Mouse (Mus musculus): Measurements from ENCODE around the gene Inpp5f.
"Not testable (repeated sequence)": the region's sequence is repeated elsewhere in the genome, so short reads cannot be mapped to it uniquely, and the experiment has no call there.

The Inpp5f gene

DNA sequence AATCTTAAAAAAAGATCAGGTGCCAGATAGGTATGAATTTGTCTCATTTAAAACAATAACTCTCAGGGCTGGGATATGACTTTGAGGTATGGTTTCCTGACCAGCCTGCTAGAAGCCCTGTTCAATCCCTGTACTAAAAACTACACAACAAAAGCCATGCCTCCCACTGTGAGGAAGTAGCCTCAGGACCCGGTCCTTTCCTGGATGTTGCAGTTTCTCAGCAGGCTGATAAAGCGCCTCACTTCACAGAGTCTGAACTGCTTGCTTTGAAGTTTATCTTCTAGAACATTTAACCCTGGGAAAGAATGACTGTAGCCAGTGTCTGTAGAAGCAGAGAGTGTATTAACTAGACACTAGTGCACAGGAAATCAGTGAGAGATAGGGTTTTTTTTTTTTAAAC lies 57.7 kb downstream of the Inpp5f start:
- no peak for DNase-seq

DNA sequence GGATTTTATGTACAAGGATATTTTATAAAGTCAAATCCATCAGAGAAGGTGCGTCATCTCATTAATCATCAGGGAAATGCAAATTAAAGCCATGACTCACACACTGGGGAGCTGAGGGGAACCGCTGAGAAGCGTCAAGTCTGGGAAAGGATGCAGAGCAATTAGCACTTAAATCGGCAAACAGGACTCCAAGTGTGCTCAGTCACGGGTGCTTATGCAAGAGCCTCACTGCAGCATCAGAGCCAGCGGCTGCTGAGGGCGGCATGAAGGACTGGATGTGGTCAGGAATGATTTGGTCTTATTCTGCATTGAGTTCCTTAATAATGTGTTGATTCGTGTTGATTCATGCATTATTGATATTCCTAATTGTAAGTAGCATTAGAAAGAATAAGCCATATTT lies 60.8 kb downstream of the Inpp5f start:
- DNase-seq, result no peak

DNA sequence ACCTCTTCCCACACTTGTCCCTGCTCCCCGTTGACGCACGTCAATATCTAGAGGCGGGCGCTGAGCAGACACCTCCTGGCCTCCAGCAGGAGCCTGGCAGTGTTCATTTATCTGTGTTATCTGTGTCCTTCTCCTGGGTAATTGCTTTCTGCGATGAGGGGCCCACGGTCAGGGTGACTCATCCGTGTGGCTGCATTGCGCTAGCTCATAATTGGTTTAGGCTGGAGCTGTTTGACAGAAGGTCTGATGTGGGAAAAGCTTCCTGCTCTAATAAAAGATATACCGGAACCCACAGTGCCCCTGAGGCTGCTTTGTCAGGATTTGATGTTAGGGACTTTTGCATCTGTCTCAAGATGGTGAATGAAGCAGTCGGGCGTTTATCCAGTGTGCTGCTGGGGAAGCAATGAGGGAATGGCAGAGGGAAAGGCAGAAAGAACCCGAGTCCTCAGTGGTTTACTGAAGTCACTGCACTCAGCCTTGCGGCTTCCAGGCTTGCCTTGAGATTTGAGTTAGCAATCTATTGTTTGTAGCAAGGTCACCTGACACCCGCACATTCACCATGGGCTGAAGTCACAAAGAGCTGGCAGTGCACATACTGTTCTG lies 61.4 kb downstream of the Inpp5f start:
- no peak for DNase-seq

DNA sequence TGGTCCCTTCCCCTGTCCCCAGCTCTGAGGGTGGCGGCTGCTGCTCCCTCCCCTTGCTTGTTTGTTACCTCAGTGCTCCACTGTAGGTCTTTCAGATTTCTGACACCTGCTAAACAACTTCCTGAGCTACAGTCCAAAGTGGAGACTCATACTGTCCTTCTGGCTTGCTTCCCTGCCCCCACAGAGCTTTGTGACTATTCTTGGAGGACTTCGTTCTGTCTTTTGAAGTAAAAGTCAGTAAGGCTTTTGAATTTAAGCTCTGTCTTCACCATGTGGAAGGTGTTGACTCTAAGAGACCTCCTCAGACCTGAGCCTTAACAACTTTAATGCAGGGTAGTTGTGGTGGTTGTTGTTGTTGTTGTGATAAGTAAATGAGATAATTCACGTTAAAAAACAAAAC lies 67.4 kb downstream of the Inpp5f start:
- peak; percentile 44 for DNase-seq

DNA sequence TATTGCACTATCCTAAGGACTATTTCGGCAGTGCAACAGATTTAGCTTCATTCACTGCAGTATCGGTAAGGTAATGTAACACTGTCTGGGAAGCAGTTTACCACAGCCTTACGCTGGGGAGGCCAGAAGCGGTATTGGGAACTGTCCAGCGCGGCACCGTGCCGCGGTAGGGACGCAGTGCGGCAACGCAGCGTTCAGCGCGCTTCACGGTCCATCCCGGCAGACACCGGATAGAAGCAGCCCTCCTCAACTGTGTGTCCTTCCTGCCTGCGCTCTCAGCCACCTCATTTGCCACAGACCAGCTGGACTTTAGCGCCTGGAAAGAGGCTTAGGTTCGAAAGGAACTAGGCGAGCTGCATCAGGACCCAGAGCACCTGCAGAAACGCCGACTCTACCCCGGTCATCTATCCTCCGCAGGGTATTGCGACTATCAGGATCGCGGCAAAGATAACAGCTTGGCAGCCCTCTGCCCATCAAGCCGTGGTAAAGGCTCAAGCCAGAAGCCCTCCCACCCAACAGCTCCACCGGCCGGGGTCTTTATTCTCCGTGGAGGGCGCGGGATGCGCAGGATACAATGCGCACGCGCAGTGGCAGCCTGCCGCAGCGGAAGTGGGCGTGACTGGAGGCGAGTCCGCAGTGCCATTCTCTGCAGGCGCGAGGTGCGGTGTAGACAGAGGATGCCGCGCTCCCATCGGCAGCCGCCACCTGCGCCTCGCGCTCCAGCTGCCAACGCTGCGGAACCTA lies 76.9 kb downstream of the Inpp5f start:
- DNase-seq, result peak; percentile 29

DNA sequence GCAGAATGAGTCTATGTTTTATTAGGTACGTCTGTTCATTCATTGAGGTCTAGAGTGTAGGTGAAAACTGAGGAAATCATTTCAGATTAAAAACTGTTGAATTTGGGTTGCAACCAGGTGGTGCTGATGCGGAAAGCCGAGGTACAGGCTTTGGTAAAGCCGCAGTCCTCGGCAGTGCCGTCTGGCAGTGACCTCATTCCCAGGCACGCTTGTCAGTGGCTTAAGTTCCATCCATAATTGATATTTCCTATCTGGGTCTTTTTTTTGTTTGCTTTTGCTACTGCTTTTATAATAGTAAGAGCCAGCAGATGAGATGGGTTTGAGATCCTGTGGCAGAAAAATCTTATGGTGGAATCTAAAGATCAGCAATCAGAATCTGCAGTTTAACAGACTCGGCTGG lies 78.2 kb downstream of the Inpp5f start:
- no peak for DNase-seq

DNA sequence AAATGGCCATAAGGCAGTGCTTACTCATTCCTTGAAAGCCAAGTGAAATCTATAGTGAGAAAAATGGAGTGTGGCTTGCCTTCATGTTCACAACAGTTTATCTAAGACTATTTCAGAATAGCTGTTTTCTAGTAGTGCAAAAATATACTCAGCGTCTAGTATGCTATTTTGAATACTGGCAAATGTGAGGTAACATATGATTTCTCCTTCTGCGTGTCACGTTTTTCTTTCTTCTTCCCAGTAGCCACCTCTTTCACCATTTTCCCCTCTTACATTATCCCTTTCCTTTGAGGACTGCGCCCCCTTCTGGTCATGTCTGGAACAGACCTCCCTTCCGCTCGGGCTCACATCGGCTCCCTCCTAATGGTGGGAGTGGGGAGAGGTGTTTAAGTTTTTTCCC lies 78.9 kb downstream of the Inpp5f start:
- DNase-seq, result peak; percentile 84

DNA sequence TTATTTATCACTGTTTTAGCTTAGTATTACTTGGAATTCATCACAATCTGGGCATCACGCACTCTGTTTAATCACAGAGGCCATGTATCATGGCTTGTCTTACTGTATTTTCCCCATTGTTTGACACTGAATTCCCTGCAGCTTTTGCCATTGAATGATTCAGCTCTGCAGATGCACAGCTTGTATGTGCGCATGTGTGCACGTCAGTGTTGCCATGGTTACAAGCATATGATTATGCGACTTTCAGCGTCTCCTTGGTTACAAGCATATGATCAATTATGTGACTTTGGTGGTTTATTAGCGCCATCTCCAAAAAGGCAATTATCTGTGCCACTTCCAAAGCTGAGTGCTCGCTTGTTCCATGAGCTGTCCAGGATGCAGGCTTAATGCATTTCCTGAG lies 79.7 kb downstream of the Inpp5f start:
- no peak for DNase-seq

DNA sequence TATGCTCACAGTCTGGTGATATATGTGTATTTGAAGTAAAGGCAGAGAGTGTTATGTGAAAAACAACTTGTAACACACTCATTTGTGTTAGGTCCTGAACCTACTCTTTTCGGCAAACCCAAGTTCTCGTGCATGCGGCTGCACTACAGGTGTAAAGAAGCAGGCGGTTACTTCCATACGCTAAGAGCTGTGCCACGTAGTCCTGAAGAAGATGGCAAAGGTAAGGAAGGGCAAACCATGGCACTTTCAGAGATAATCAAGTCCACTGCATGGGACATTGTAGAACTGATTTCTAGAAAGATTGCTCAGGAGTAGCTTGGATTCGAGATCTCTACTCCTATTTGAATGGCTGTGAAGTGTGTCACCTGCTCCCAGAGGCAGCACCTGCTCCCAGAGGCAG lies 81.0 kb downstream of the Inpp5f start:
- no peak for DNase-seq

DNA sequence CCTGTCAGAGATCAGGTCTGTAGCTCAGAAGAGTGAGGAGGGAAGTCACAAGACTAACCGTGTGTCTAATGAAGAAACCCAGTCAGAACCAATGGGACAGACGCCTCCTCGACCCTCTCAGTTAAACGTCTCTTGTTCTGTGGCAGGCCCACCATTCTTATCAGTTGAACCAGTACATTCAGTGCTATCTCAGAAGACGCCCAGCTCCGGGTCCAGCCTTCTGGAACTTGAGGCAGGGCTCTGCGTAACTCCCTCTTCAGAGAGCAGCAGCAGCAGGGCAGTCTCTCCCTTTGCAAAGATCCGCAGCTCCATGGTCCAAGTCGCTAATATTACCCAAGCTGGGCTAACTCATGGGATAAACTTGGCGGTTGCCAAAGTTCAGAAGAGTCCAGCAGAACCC lies 83.7 kb downstream of the Inpp5f start:
- no peak for DNase-seq

DNA sequence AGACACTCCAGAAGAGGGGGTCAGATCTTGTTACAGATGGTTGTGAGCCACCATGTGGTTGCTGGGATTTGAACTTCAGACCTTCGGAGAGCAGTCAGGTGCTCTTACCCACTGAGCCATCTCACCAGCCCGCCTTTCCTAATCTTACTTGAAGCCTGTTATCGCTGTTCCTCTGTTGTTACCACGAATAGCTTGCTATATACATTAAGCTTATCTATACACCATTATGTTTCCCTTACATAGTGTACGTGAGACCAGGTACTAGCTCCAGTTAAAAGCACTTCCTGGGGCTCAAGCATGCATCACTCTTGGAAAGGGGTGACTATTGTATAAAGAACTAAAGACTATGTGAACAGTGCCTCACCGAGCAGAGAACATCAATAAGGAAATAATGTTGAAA lies 88.8 kb downstream of the Inpp5f start:
- DNase-seq, result not testable (repeated sequence)

DNA sequence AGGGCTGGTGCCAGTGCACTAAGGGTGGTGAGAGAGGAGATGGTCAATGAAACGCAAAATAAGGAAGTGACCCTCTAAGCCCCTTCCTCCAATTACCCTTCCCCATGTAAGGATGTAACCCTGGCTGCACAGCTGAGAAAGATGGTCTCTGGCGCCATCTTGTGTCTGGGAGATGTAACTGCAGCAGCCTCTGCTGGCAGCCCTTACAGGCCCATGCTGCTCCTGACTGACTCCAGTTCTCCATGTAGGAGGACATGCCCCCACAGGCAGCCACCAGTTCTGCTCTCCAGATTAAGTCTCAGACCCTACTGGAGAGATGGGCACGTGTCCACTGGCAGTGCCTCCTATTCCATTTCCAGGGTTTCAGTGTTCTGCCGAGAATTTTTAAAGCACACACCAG lies 94.6 kb downstream of the Inpp5f start:
- peak; percentile 68 for DNase-seq

DNA sequence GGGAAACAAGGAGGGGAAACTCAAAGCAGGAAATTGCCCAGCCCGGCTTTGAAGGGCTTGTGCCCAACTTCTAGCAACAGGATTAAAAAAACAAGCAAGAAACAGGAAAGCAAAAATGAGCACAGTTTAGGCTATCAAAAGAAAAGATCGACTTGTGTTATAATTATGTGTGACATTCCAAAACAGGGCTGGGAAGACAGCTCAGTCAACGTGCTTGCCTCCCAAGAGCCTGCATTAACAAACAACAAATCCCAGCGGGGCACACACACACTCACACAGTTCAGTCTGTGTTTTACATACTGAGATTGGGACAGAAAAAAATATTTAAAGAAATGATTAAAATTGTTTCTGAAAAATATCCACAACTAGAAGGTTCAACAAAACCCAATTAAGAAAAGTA lies 106.9 kb downstream of the Inpp5f start:
- no peak for DNase-seq

DNA sequence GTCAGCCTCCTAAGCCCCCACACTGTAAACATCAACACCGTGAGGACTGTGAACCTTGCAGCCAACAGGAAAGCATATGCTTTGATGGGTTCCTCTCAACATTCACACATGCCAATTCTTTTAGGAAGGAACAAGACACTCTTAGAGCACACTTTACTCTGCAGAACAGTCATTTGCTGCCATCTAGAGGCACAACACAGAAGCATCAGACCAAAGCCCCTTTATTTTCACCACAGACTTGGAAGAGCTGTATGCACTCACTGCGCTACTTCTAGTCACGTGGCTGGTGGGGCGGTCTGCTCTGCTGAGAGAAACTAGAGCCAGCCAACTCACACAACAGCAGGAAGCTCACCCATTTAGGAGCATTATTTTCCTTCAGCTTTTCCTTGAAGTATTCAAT lies 113.6 kb downstream of the Inpp5f start:
- DNase-seq, result peak; percentile 84

DNA sequence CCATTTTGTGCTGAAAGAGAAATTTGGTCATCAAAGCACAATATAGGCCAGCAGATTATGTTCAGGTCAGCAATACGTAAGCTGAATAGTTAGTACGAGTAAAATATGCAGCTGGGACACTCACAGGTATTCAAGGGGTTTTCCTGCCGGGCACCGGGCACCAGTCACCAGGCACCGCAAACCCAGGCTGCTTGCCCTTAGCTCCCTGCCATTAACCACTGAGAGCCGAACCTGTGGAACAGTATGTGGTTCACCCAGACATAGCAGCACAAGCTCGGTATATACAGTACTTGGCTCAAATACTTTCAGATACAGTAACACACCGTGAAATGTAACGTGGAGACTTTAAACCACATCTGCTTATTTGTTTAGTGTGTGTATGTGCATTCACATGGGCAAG lies 114.1 kb downstream of the Inpp5f start:
- DNase-seq, result no peak

DNA sequence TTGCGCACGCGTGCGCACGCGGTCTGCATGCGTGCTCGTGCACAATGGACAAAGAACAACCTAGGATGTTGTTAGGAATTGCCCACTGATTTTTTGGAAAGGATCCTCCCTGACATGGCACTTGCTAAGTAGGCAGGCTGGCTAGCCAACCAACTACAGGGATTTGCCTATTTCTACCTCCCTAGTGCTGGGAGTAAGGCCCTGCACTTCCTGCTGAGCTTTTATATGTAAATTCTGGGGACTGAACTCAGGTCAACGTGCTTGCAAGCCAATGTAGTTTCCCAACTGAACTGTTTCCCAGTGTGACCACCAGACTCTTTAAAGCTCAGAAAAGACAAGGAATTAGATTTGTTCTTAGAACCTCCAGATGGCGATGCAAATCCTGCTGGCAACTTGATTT lies 115.9 kb downstream of the Inpp5f start:
- no peak for DNase-seq

DNA sequence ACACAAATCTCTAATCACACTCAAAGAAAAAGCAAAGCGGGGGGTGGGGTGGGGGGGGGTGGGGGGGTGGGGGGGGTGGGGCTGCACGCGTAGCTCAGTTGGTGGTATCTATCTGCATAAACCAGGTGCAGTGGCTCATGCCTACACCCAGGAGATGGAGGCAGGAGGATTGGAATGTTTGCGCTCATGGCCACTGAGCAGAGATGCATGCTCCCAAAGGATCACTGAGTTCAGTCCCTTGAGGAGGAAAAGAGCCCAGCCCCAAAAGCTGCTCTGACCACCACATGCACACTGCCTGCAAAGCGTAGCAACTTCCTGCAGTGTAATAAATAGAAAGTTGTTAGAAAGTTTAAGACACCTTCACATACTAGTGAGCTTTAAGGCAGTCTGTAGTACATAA lies 116.6 kb downstream of the Inpp5f start:
- no peak for DNase-seq

DNA sequence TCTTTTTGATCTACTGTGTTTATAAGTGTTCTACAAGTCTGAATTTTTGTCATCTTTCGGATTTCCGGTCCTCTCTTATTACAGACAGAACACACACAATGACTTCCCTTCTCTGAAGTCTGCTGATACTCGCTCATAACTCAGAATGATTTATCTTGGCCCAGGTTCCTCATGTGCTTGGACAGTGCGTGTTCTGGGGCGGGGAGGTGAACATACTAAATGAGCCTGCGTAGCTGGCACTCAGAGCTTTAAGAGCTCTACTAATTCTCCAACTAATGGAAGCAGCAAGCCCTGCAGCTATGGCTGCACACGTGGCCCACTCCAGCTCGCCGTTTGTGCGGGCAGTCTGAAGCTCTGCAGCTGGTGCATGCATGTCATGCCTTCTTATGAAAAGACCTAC lies 117.6 kb downstream of the Inpp5f start:
- DNase-seq, result peak; percentile 32

DNA sequence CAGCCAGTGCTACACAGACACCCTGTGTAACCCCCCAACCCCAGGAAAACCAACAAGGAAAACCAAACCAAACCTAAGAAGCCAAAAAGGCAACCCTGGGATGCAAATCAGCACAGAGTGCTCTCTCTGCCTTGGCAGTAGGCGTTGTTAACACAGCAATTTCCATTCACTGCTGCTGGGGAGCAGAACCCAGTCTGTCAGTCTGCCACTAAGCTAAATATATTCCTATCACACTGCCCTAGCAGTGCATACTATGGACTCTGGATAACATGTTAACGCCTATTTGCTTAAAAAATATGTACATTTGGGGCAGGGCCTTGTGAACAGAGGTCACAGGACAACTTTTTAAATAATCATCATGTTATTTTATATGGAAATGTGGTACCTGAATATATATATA lies 120.5 kb downstream of the Inpp5f start:
- no peak for DNase-seq

DNA sequence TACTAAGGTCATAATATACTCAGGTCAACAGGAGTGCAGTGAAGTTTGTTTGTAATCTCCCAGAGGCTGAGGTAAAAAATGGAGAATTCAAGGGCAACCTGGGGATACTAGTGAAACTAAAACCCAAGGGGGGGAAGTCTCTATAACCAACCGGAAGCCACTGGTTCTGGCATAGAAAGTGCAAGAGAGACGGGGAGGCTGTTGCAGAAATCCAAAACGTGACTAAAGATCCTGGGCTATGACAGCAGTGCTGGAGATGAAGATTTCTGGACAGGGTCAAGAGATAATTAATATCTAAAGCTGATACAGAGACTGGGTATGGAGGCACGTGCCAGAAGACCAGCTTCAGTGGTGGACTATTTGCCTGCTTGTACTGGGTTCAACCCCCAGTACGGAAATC lies 126.9 kb downstream of the Inpp5f start:
- no peak for DNase-seq

DNA sequence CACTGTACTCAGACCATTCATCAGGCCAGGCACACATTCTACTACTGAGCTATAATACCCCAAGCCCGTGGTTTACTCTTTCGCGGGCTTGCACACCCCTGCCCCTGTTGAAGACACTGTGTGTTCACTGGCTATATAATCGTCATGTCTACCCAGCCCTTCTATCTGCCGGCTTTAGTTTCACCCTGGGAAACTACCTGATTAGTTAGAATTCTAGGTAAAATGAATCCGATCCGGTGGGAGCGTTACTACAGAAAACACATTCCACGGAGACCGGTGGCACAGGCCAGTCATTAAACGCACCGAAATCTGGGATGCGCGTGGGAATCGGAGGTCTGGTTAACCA lies 128.0 kb downstream of the Inpp5f start:
- no peak for DNase-seq

DNA sequence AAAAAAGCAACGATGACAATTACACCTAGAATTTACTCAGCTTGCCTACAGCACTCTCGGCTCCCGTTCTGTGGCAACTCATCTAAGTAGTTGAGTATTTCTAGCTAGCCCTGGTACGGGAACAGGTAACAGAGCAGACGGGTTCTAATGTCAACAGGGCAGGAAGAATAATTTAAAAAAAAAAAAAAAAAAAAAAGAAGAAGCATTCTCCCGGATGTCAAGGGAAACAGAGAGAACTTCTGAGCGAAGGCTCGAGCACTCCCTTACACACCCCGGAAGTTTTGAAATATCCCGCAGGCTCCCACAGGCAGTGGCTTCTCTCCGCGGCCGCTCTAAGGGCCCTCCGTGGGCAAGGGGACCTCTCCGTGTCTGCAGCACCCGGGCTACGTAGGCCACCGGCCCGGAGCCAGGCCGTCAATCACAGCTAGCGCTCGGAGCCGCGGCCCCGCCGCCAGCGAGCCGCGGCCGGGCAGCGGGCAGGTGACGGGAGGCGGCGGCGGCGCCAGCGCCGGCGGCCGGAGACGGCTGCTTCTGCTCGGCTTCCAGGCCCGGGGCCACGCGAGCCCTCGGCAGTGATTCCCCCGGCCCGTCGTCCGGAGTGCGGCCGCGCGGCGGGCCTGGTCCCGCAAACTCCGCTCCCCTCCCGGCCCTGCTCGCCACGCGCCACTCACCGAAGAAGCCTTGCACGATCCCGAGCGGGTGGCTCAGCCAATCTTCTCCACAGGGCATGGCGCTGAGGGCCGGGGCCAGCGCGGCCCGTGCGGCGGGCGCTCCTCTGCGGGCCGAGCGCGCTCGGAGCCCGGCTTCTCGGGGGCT lies 128.5 kb downstream of the Inpp5f start:
- peak; percentile 48 for DNase-seq

DNA sequence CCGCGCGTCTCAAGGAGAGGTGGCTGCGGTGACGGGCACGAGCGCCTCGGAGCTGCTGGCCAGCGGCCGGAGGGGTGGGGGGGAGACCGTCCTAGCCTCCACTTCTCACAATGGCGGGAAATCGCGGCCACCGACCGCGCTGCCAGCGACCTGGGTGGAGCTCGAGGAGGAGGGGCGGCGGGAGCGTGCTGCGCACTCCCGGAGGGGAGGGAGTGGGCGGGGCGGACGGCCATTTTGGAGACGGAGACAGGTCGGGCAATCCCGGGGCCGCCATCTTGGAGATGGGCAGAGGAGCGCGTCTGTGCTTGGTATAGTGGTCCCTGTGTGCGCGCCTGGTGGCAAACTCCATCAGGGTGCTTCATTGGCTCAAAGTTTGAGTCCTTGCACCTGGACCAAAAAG lies 129.2 kb downstream of the Inpp5f start, which contains the start of gene Mcmbp:
Mcmbp (minus strand) TSS at position 162 of the 400 bp plus-strand sequence.
- peak; percentile 97 for DNase-seq

DNA sequence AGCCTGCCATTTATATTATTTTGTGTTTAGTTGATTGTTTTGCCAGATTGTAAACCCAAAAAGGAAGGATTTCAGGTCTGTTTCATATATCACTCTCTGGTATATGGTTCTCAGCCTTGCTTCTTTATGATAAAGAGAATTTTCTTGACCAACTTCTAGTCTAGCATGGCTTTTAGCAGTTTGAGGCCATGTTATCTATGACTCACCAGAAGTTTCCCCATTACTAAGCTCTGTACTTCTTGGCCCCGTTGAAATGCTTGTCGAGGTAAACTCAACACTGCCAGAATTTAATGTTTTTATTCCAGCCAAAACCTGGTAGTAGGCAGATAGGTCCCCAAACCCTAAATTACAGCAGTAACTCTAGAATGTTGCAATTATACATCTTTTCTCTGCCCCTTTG lies 132.8 kb downstream of the Inpp5f start:
- no peak for DNase-seq

Measured in kidney, adult 9 months (tissue).